ENCODE assay signal across 25 mouse cellular contexts in genomic region chr19:57105156-57105555, GRCm38 (mm10).
DNase-seq lines count a peak whose midpoint lies in the region; ATAC-seq lines count a peak whose summit lies in the region.
"Had no signal": no experiment of that assay in that cellular context is flagged by ENCODE, and none has a peak within 500 bp of the region (broad histone marks: within the 10 kb centered on the region; RNA-seq: fewer than 3 reads in every experiment).

No protein-coding gene starts in this region.

- H3K27ac ChIP-seq in hindbrain, embryonic 10.5 days, result 0 out of 2 replicates have a peak overlapping the region, but pooled peaks have one; percentile 5
- no peak overlapping the region for H3K27ac ChIP-seq in hindbrain, embryonic 11.5 days (ENCODE audit: low read depth, low read length)
- 0 out of 2 replicates have a peak overlapping the region, but pooled peaks have one; percentile 9 for H3K27ac ChIP-seq in midbrain, embryonic 10.5 days (replicated peaks)
- H3K27ac ChIP-seq in midbrain, embryonic 13.5 days, result no peak overlapping the region
- 0 out of 2 replicates have a peak overlapping the region, but pooled peaks have one; percentile 1 for H3K27ac ChIP-seq in neural tube, embryonic 15.5 days (replicated peaks)
- H3K27ac ChIP-seq: forebrain, embryonic 15.5 days; hindbrain, embryonic 13.5 days; limb, embryonic 13.5 days; liver, embryonic 12.5 days; midbrain, embryonic 15.5 days had no signal

- no peak for ATAC-seq in hindbrain, embryonic 11.5 days (ENCODE audit: low FRiP score)
- ATAC-seq in midbrain, embryonic 13.5 days, result no peak
- ATAC-seq in neural tube, embryonic 15.5 days (ENCODE audit: low FRiP score), result no peak
- ATAC-seq: forebrain, embryonic 15.5 days; intestine, postnatal 0 days; liver, embryonic 12.5 days; liver, postnatal 0 days; midbrain, embryonic 15.5 days; Patski had no signal

- H3K4me1 ChIP-seq in hindbrain, embryonic 10.5 days (replicated peaks), result peaks cover 31% of the 10 kb centered on the region
- no peaks in the 10 kb centered on the region for H3K4me1 ChIP-seq in hindbrain, embryonic 11.5 days (replicated peaks; ENCODE audit: control insufficient read depth, insufficient read depth, low read length)
- peaks cover 26% of the 10 kb centered on the region for H3K4me1 ChIP-seq in midbrain, embryonic 10.5 days
- H3K4me1 ChIP-seq in midbrain, embryonic 13.5 days (replicated peaks), result no peaks in the 10 kb centered on the region
- 0 out of 2 replicates have a peak, but pooled peaks cover 11% of the 10 kb centered on the region for H3K4me1 ChIP-seq in neural tube, embryonic 15.5 days
- H3K4me1 ChIP-seq: forebrain, embryonic 15.5 days had no signal

- no peak overlapping the region for H3K4me3 ChIP-seq in hindbrain, embryonic 10.5 days
- no peak overlapping the region for H3K4me3 ChIP-seq in hindbrain, embryonic 11.5 days (ENCODE audit: low read depth, low read length)
- no peak overlapping the region for H3K4me3 ChIP-seq in midbrain, embryonic 10.5 days
- H3K4me3 ChIP-seq in midbrain, embryonic 13.5 days (replicated peaks), result no peak overlapping the region
- no peak overlapping the region for H3K4me3 ChIP-seq in neural tube, embryonic 15.5 days (replicated peaks)
- H3K4me3 ChIP-seq: forebrain, embryonic 15.5 days; heart, embryonic 15.5 days; hindbrain, embryonic 13.5 days; limb, embryonic 13.5 days; liver, embryonic 12.5 days; megakaryocyte, embryonic 14.5 days; midbrain, embryonic 15.5 days had no signal

- WGBS in hindbrain, embryonic 10.5 days, result 60% methylated on average over 6 of the region's 6 CpGs
- 57% methylated on average over 6 of the region's 6 CpGs for WGBS in hindbrain, embryonic 11.5 days
- 69% methylated on average over 6 of the region's 6 CpGs for WGBS in midbrain, embryonic 10.5 days
- WGBS in midbrain, embryonic 13.5 days, result 70% methylated on average over 6 of the region's 6 CpGs
- 69% methylated on average over 6 of the region's 6 CpGs for WGBS in neural tube, embryonic 15.5 days

- intact Hi-C loops in gastrocnemius, postnatal 36 days (cut with DNase I), result no loop called here

- H3K9ac ChIP-seq in hindbrain, embryonic 11.5 days (ENCODE audit: low read depth, low read length), result no peak overlapping the region
- no peak overlapping the region for H3K9ac ChIP-seq in midbrain, embryonic 13.5 days (replicated peaks)
- H3K9ac ChIP-seq in neural tube, embryonic 15.5 days (replicated peaks), result no peak overlapping the region
- H3K9ac ChIP-seq: forebrain, embryonic 15.5 days; heart, embryonic 15.5 days; hindbrain, embryonic 13.5 days; limb, embryonic 13.5 days; liver, embryonic 12.5 days; liver, postnatal 0 days; midbrain, embryonic 15.5 days had no signal

- H3K36me3 ChIP-seq in hindbrain, embryonic 10.5 days, result no peaks in the 10 kb centered on the region
- H3K36me3 ChIP-seq in hindbrain, embryonic 11.5 days (ENCODE audit: control insufficient read depth, insufficient read depth, low read length), result no peaks in the 10 kb centered on the region
- no peaks in the 10 kb centered on the region for H3K36me3 ChIP-seq in midbrain, embryonic 10.5 days
- H3K36me3 ChIP-seq in midbrain, embryonic 13.5 days, result no peaks in the 10 kb centered on the region
- H3K36me3 ChIP-seq in neural tube, embryonic 15.5 days, result no peaks in the 10 kb centered on the region
- H3K36me3 ChIP-seq: forebrain, embryonic 15.5 days; heart, embryonic 15.5 days; hindbrain, embryonic 13.5 days; limb, embryonic 13.5 days; liver, embryonic 12.5 days; midbrain, embryonic 15.5 days had no signal

- no peak for DNase-seq in hindbrain, embryonic 10.5 days (ENCODE audit: low spot score)
- DNase-seq in hindbrain, embryonic 11.5 days (ENCODE audit: low spot score), result no peak
- no peak for DNase-seq in midbrain, embryonic 10.5 days (ENCODE audit: low spot score)
- DNase-seq in T-cell, adult 2 months (ENCODE audit: low spot score), result peak; percentile 41
- no peak for DNase-seq in gastrocnemius, postnatal 36 days
- DNase-seq: adrenal gland, postnatal 25 days; B cell, adult 2 months; cerebellum, adult 2 months; kidney, adult 9 months; kidney, postnatal 25 days; liver, postnatal 0 days; retina, postnatal 1 day; right cerebral cortex, postnatal 14 days; thymus, postnatal 4 days had no signal

- no peaks in the 10 kb centered on the region for H3K27me3 ChIP-seq in hindbrain, embryonic 10.5 days (ENCODE audit: insufficient read depth, poor library complexity, severe bottlenecking)
- H3K27me3 ChIP-seq in hindbrain, embryonic 11.5 days (ENCODE audit: control insufficient read depth, insufficient read depth, low read length), result no peaks in the 10 kb centered on the region
- H3K27me3 ChIP-seq in midbrain, embryonic 10.5 days (ENCODE audit: low read depth, poor library complexity, severe bottlenecking), result no peaks in the 10 kb centered on the region
- H3K27me3 ChIP-seq in midbrain, embryonic 13.5 days, result no peaks in the 10 kb centered on the region
- H3K27me3 ChIP-seq in neural tube, embryonic 15.5 days (replicated peaks), result no peaks in the 10 kb centered on the region
- H3K27me3 ChIP-seq: forebrain, embryonic 15.5 days; heart, embryonic 15.5 days; hindbrain, embryonic 13.5 days; limb, embryonic 13.5 days; liver, embryonic 12.5 days; midbrain, embryonic 15.5 days; Patski had no signal

- no peaks in the 10 kb centered on the region for H3K9me3 ChIP-seq in hindbrain, embryonic 10.5 days
- no peaks in the 10 kb centered on the region for H3K9me3 ChIP-seq in hindbrain, embryonic 11.5 days (ENCODE audit: control insufficient read depth, low read length)
- no peaks in the 10 kb centered on the region for H3K9me3 ChIP-seq in midbrain, embryonic 10.5 days (replicated peaks)
- no peaks in the 10 kb centered on the region for H3K9me3 ChIP-seq in midbrain, embryonic 13.5 days
- no peaks in the 10 kb centered on the region for H3K9me3 ChIP-seq in neural tube, embryonic 15.5 days (replicated peaks)
- H3K9me3 ChIP-seq: forebrain, embryonic 15.5 days; heart, embryonic 15.5 days; hindbrain, embryonic 13.5 days; limb, embryonic 13.5 days; liver, embryonic 12.5 days; megakaryocyte, embryonic 14.5 days; midbrain, embryonic 15.5 days had no signal

- H3K4me2 ChIP-seq in hindbrain, embryonic 11.5 days (replicated peaks; ENCODE audit: low read depth, low read length), result no peak overlapping the region
- no peak overlapping the region for H3K4me2 ChIP-seq in midbrain, embryonic 13.5 days (replicated peaks)
- no peak overlapping the region for H3K4me2 ChIP-seq in neural tube, embryonic 15.5 days
- H3K4me2 ChIP-seq: forebrain, embryonic 15.5 days; heart, embryonic 15.5 days; hindbrain, embryonic 13.5 days; limb, embryonic 13.5 days; liver, embryonic 12.5 days; midbrain, embryonic 15.5 days had no signal

Comparison
In these comparisons a context has a peak if more than half of its experiments do, and no peak if none do; other contexts are left out.
1. H3K27ac ChIP-seq: peak in hindbrain, embryonic 10.5 days (single experiment), midbrain, embryonic 10.5 days (single experiment) and neural tube, embryonic 15.5 days (single experiment); none in hindbrain, embryonic 11.5 days (single experiment) and midbrain, embryonic 13.5 days (single experiment).